Mouse (Mus musculus): Measurements from ENCODE around the gene Cox10.

The Cox10 gene

GRCm38 (mm10) chr11:63920531-63920930, 158.7 kb downstream of the Cox10 start:
- in situ Hi-C loops (cut with MboI, MseI): loop anchor here (5.0 to 25.0 kb wide), 3 partner anchors 157 to 1867 kb away; partner anchors contain the start of genes Cox10, Elac2 and Map2k4

- in situ Hi-C loops (cut with MboI, MseI): loop anchor here (5.0 to 25.0 kb wide), 3 partner anchors 158 to 1868 kb away; partner anchors contain the start of genes Cox10, Elac2 and Map2k4
Measured at GRCm38 (mm10) chr11:63919211-63920098, 159.8 kb downstream of the Cox10 start.

- in situ Hi-C loops (cut with MboI, MseI): loop anchor here (25.0 kb wide), 2 partner anchors 1069 to 1869 kb away; partner anchors contain the start of genes Elac2 and Map2k4
Measured at GRCm38 (mm10) chr11:63918321-63919105, 160.8 kb downstream of the Cox10 start.

GRCm38 (mm10) chr11:63917561-63917960, 161.7 kb downstream of the Cox10 start:
- in situ Hi-C loops (cut with MboI, MseI): loop anchor here (25.0 kb wide), 2 partner anchors 1070 to 1870 kb away; partner anchors contain the start of genes Elac2 and Map2k4

- in situ Hi-C loops (cut with MboI, MseI): loop anchor here (25.0 kb wide), 2 partner anchors 1073 to 1873 kb away; partner anchors contain the start of genes Elac2 and Map2k4
Measured at GRCm38 (mm10) chr11:63914388-63914787, 164.9 kb downstream of the Cox10 start.

- in situ Hi-C loops (cut with MboI, MseI): loop anchor here (25.0 kb wide), 2 partner anchors 1073 to 1873 kb away; partner anchors contain the start of genes Elac2 and Map2k4
Measured at GRCm38 (mm10) chr11:63913936-63914335, 165.3 kb downstream of the Cox10 start.

Data from regulatory T cell (primary cell).